Mouse (Mus musculus): Measurements from ENCODE around the gene Col18a1. TPM values are rescaled to one million over a fixed set of nuclear protein-coding genes. Genes with fewer than 3 reads are reported as not detected.

The Col18a1 gene
- polyA plus RNA-seq, 1 experiment, result 45.2 TPM

GRCm38 (mm10) chr10:77099777-77100176 lies 66.6 kb downstream of the Col18a1 start:
- no peak for DNase-seq (ENCODE audit: low read depth)
- no peak for TF ChIP-seq CTCF (IDR thresholded peaks at IDR 0.05; ENCODE audit: borderline replicate concordance, extremely low read depth, insufficient read depth, insufficient read length)
- no peak for TF ChIP-seq POLR2A (IDR thresholded peaks at IDR 0.05; ENCODE audit: borderline replicate concordance, extremely low read depth, insufficient read depth, insufficient read length, poor library complexity, severe bottlenecking)

GRCm38 (mm10) chr10:77098619-77099018 lies 67.7 kb downstream of the Col18a1 start:
- no peak for TF ChIP-seq CTCF (IDR thresholded peaks at IDR 0.05; ENCODE audit: borderline replicate concordance, extremely low read depth, insufficient read depth, insufficient read length)
- TF ChIP-seq POLR2A (IDR thresholded peaks at IDR 0.05; ENCODE audit: borderline replicate concordance, extremely low read depth, insufficient read depth, insufficient read length, poor library complexity, severe bottlenecking), result no peak
- DNase-seq (ENCODE audit: low read depth), result no peak

GRCm38 (mm10) chr10:77097890-77098200 lies 68.5 kb downstream of the Col18a1 start:
- DNase-seq (ENCODE audit: low read depth), result no peak
- TF ChIP-seq POLR2A (IDR thresholded peaks at IDR 0.05; ENCODE audit: borderline replicate concordance, extremely low read depth, insufficient read depth, insufficient read length, poor library complexity, severe bottlenecking) (no peak), CTCF (IDR thresholded peaks at IDR 0.05; ENCODE audit: borderline replicate concordance, extremely low read depth, insufficient read depth, insufficient read length) (no peak)

GRCm38 (mm10) chr10:77097006-77097889 lies 69.1 kb downstream of the Col18a1 start:
- DNase-seq (ENCODE audit: low read depth), result peak; percentile 20
- no peak for TF ChIP-seq CTCF (IDR thresholded peaks at IDR 0.05; ENCODE audit: borderline replicate concordance, extremely low read depth, insufficient read depth, insufficient read length)
- no peak for TF ChIP-seq POLR2A (IDR thresholded peaks at IDR 0.05; ENCODE audit: borderline replicate concordance, extremely low read depth, insufficient read depth, insufficient read length, poor library complexity, severe bottlenecking)

GRCm38 (mm10) chr10:77095666-77096065 lies 70.7 kb downstream of the Col18a1 start:
- TF ChIP-seq CTCF (IDR thresholded peaks at IDR 0.05; ENCODE audit: borderline replicate concordance, extremely low read depth, insufficient read depth, insufficient read length) (no peak), POLR2A (IDR thresholded peaks at IDR 0.05; ENCODE audit: borderline replicate concordance, extremely low read depth, insufficient read depth, insufficient read length, poor library complexity, severe bottlenecking) (no peak)
- DNase-seq (ENCODE audit: low read depth), result no peak

- no peak for DNase-seq (ENCODE audit: low read depth)
- TF ChIP-seq CTCF (IDR thresholded peaks at IDR 0.05; ENCODE audit: borderline replicate concordance, extremely low read depth, insufficient read depth, insufficient read length) (no peak), POLR2A (IDR thresholded peaks at IDR 0.05; ENCODE audit: borderline replicate concordance, extremely low read depth, insufficient read depth, insufficient read length, poor library complexity, severe bottlenecking) (no peak)
These were observed 72.5 kb downstream of the Col18a1 start for GRCm38 (mm10) chr10:77093817-77094216.

GRCm38 (mm10) chr10:77091538-77092097 lies 74.7 kb downstream of the Col18a1 start:
- no peak for TF ChIP-seq POLR2A (IDR thresholded peaks at IDR 0.05; ENCODE audit: borderline replicate concordance, extremely low read depth, insufficient read depth, insufficient read length, poor library complexity, severe bottlenecking)
- TF ChIP-seq CTCF (IDR thresholded peaks at IDR 0.05; ENCODE audit: borderline replicate concordance, extremely low read depth, insufficient read depth, insufficient read length), result no peak
- DNase-seq (ENCODE audit: low read depth), result no peak

GRCm38 (mm10) chr10:77090063-77090462 lies 76.3 kb downstream of the Col18a1 start:
- DNase-seq (ENCODE audit: low read depth), result no peak
- TF ChIP-seq CTCF (IDR thresholded peaks at IDR 0.05; ENCODE audit: borderline replicate concordance, extremely low read depth, insufficient read depth, insufficient read length) (no peak), POLR2A (IDR thresholded peaks at IDR 0.05; ENCODE audit: borderline replicate concordance, extremely low read depth, insufficient read depth, insufficient read length, poor library complexity, severe bottlenecking) (no peak)

- TF ChIP-seq CTCF (IDR thresholded peaks at IDR 0.05; ENCODE audit: borderline replicate concordance, extremely low read depth, insufficient read depth, insufficient read length) (no peak), POLR2A (IDR thresholded peaks at IDR 0.05; ENCODE audit: borderline replicate concordance, extremely low read depth, insufficient read depth, insufficient read length, poor library complexity, severe bottlenecking) (no peak)
- peak; percentile 39 for DNase-seq (ENCODE audit: low read depth)
These were observed 77.0 kb downstream of the Col18a1 start for GRCm38 (mm10) chr10:77089336-77089735.

- TF ChIP-seq CTCF (IDR thresholded peaks at IDR 0.05; ENCODE audit: borderline replicate concordance, extremely low read depth, insufficient read depth, insufficient read length) (no peak), POLR2A (IDR thresholded peaks at IDR 0.05; ENCODE audit: borderline replicate concordance, extremely low read depth, insufficient read depth, insufficient read length, poor library complexity, severe bottlenecking) (no peak)
These were observed 81.8 kb downstream of the Col18a1 start for GRCm38 (mm10) chr10:77084568-77084967.

GRCm38 (mm10) chr10:77082921-77083320 lies 83.4 kb downstream of the Col18a1 start:
- TF ChIP-seq CTCF (IDR thresholded peaks at IDR 0.05; ENCODE audit: borderline replicate concordance, extremely low read depth, insufficient read depth, insufficient read length), result no peak
- no peak for DNase-seq (ENCODE audit: low read depth)

More at GRCm38 (mm10) chr10:77084568-77084967, 81.8 kb downstream of the Col18a1 start:
- no peak for DNase-seq (ENCODE audit: low read depth)

GRCm38 (mm10) chr10:77082453-77082852 lies 83.9 kb downstream of the Col18a1 start:
- TF ChIP-seq POLR2A (IDR thresholded peaks at IDR 0.05; ENCODE audit: borderline replicate concordance, extremely low read depth, insufficient read depth, insufficient read length, poor library complexity, severe bottlenecking), result no peak
- TF ChIP-seq CTCF (IDR thresholded peaks at IDR 0.05; ENCODE audit: borderline replicate concordance, extremely low read depth, insufficient read depth, insufficient read length), result peak; percentile 98
- peak; percentile 85 for DNase-seq (ENCODE audit: low read depth)
